Mouse (Mus musculus): ENCODE results near the gene Olfr1369-ps1. TPM values are rescaled to one million over a fixed set of nuclear protein-coding genes. Genes with fewer than 3 reads are reported as not detected.
A peak's percentile ranks its signal among the peaks of the same experiment; 100 is the strongest.

Gene Olfr1369-ps1
- total RNA-seq, 2 experiments from 2014 or later: not detected

- intact Hi-C loops (cut with DNase I): loop anchor here (5.0 to 10.0 kb wide), 3 partner anchors 90 to 858 kb away; no protein-coding TSS in a partner anchor
- peak; percentile 83 to 92 for DNase-seq (ENCODE audit: low spot score in 2 of 2)
These were observed 55.9 kb downstream of the Olfr1369-ps1 start for GRCm38 (mm10) chr13:21166936-21167909.

GRCm38 (mm10) chr13:21167910-21168300, 56.6 kb downstream of the Olfr1369-ps1 start:
- peak in 1 of 2 experiments; percentile 54 for DNase-seq (ENCODE audit: low spot score in 2 of 2)
- intact Hi-C loops (cut with DNase I): loop anchor here (2.0 to 10.0 kb wide), 4 partner anchors 89 to 857 kb away; no protein-coding TSS in a partner anchor

GRCm38 (mm10) chr13:21168371-21169011, 57.2 kb downstream of the Olfr1369-ps1 start:
- intact Hi-C loops (cut with DNase I): loop anchor here (2.0 to 10.0 kb wide), 4 partner anchors 89 to 856 kb away; no protein-coding TSS in a partner anchor
- DNase-seq (ENCODE audit: low spot score in 2 of 2): peak; percentile 36 to 54

Other genes starting within 250 kb of the Olfr1369-ps1 start
- not detected for gene Olfr1370, start 36.5 kb upstream of the Olfr1369-ps1 start, total RNA-seq (2021)
- gene Olfr263, start 18.2 kb downstream of the Olfr1369-ps1 start, total RNA-seq (2021): not detected
- gene Olfr1368, start 34.4 kb downstream of the Olfr1369-ps1 start, total RNA-seq (2021): not detected
- 10 to 100 TPM; 34.3 to 41.2 TPM for gene Trim27, start 68.0 kb downstream of the Olfr1369-ps1 start, total RNA-seq (2021)
- gene Gpx5, start 181.2 kb downstream of the Olfr1369-ps1 start, total RNA-seq (2021): not detected
- not detected for gene Gpx6, start 200.6 kb downstream of the Olfr1369-ps1 start, total RNA-seq (2021)
- not detected for gene Olfr1367, start 235.4 kb downstream of the Olfr1369-ps1 start, total RNA-seq (2021)